Mouse (Mus musculus) left cerebral cortex, postnatal 4 days (tissue): ENCODE data around the gene Grcc10. TPM values are rescaled to one million over a fixed set of nuclear protein-coding genes. Genes with fewer than 3 reads are reported as not detected.

Source experiments
- DNase-seq: peaks from one replicate; pipeline ENCODE4 v3.0.0-alpha.2; 2022
- intact Hi-C: fragments of 180-260 bp; cut with DNase I; formaldehyde crosslinking; loops from one replicate; pipeline ENCODE4 v1.15.1; 2025
- total RNA-seq, 2 experiments: library from RNA; stranded (reverse); gene quantifications; 2 replicates each; pipeline ENCODE4 v1.2.3; 2021

Grcc10 gene
- total RNA-seq, 2 experiments from 2014 or later, result 334 to 350 TPM

- intact Hi-C loops, result loop anchor here (5.0 kb wide), 1 partner anchor 49 kb away; the partner anchor contains the start of gene Spsb2
- DNase-seq, result peak; percentile 67
Measured at GRCm38 (mm10) chr6:124757909-124758848, 17.0 kb upstream of the Grcc10 start.

GRCm38 (mm10) chr6:124757351-124757880 is 16.2 kb upstream of the Grcc10 start:
- DNase-seq, result no peak
- intact Hi-C loops, result loop anchor here (5.0 kb wide), 1 partner anchor 50 kb away; the partner anchor contains the start of gene Spsb2

- peak; percentile 90 for DNase-seq
- intact Hi-C loops, result loop anchor here (5.0 kb wide), 1 partner anchor 50 kb away; the partner anchor contains the start of gene Spsb2
Measured at GRCm38 (mm10) chr6:124756652-124757350, 15.6 kb upstream of the Grcc10 start.

- intact Hi-C loops, result loop anchor here (5.0 kb wide), 1 partner anchor 51 kb away; the partner anchor contains the start of gene Spsb2
Measured at GRCm38 (mm10) chr6:124755831-124756595, 14.8 kb upstream of the Grcc10 start, which contains the start of the genes Gm45234 and Atn1. TSS of gene Gm45234 (minus strand) at chr6:124756021. TSS of gene Atn1 (minus strand) at chr6:124756524.

GRCm38 (mm10) chr6:124755306-124755705 is 14.1 kb upstream of the Grcc10 start:
- DNase-seq, result no peak
- intact Hi-C loops, result loop anchor here (5.0 kb wide), 1 partner anchor 52 kb away; the partner anchor contains the start of gene Spsb2

More at GRCm38 (mm10) chr6:124755831-124756595, 14.8 kb upstream of the Grcc10 start, which contains the start of the genes Gm45234 and Atn1:
- peak; percentile 78 for DNase-seq

GRCm38 (mm10) chr6:124753861-124754260 is 12.7 kb upstream of the Grcc10 start:
- intact Hi-C loops, result no loop called here
- DNase-seq, result no peak

GRCm38 (mm10) chr6:124750405-124750804 is 9.2 kb upstream of the Grcc10 start:
- intact Hi-C loops, result no loop called here
- no peak for DNase-seq

GRCm38 (mm10) chr6:124746654-124747632 is 5.8 kb upstream of the Grcc10 start:
- intact Hi-C loops, result no loop called here
- DNase-seq, result no peak

GRCm38 (mm10) chr6:124746296-124746605 is 5.1 kb upstream of the Grcc10 start:
- intact Hi-C loops, result no loop called here
- DNase-seq, result no peak

- intact Hi-C loops, result no loop called here
- peak; percentile 96 for DNase-seq
Measured at GRCm38 (mm10) chr6:124745490-124746295, 4.5 kb upstream of the Grcc10 start.

GRCm38 (mm10) chr6:124744755-124745321 is 3.7 kb upstream of the Grcc10 start:
- DNase-seq, result peak; percentile 32
- intact Hi-C loops, result no loop called here

- DNase-seq, result no peak
- intact Hi-C loops, result no loop called here
Measured at GRCm38 (mm10) chr6:124743647-124744046, 2.5 kb upstream of the Grcc10 start.

- no peak for DNase-seq
- intact Hi-C loops, result no loop called here
Measured at GRCm38 (mm10) chr6:124742839-124743514, 1.8 kb upstream of the Grcc10 start.

GRCm38 (mm10) chr6:124741842-124742241 is 668 bp upstream of the Grcc10 start:
- intact Hi-C loops, result no loop called here
- no peak for DNase-seq

- intact Hi-C loops, result no loop called here
- DNase-seq, result peak; percentile 58
Measured at GRCm38 (mm10) chr6:124740211-124740887, 825 bp downstream of the Grcc10 start.

GRCm38 (mm10) chr6:124739231-124739796 is 1.9 kb downstream of the Grcc10 start:
- intact Hi-C loops, result no loop called here

More at GRCm38 (mm10) chr6:124739231-124739796, 1.9 kb downstream of the Grcc10 start:
- DNase-seq, result no peak
